Mouse (Mus musculus): Measurements from ENCODE around the gene Usp48.

- TF ChIP-seq CTCF (IDR thresholded peaks at IDR 0.05; ENCODE audit: extremely low read depth, insufficient read length, insufficient replicate concordance, low read depth, low read length) (no peak), POLR2A (IDR thresholded peaks at IDR 0.05; ENCODE audit: low read depth, low read length) (no peak)
Observed at GRCm38 (mm10) chr4:137609281-137609680, 15.7 kb downstream of the Usp48 start.

Measured in small intestine, adult 2 months (tissue).